Mouse (Mus musculus) liver, embryonic 14.5 days (tissue): ENCODE measurements around the gene Tpd52l1.

Experiments
- CTCF ChIP-seq: IDR thresholded peaks from 2 replicates; pipeline ENCODE4 v1.5.1; 2016; ENCODE audit warnings: antibody characterized with exemption, low read depth, control low read depth
- EP300 ChIP-seq: IDR thresholded peaks from 2 replicates; pipeline ENCODE4 v1.6.1; 2016; ENCODE audit warnings: antibody characterized with exemption, low read depth

- TF ChIP-seq CTCF = no peak
- no peak for TF ChIP-seq EP300
Observed at GRCm38 (mm10) chr10:31346401-31346800, 99.4 kb downstream of the Tpd52l1 start.
